Mouse (Mus musculus) liver, embryonic 16.5 days (tissue): ENCODE results near the gene Lrrc23. TPM values are rescaled to one million over a fixed set of nuclear protein-coding genes. Genes with fewer than 3 reads are reported as not detected.
"Not testable (repeated sequence)": the region's sequence is repeated elsewhere in the genome, so short reads cannot be mapped to it uniquely, and the experiment has no call there.

ENCODE experiments used
- ATAC-seq: fragments of 200-750 bp; cut with Nextera tagmentation; 2 replicates; pipeline ENCODE4 v1.8.0; 2017; ENCODE audit warnings: low read depth, mild to moderate bottlenecking, moderate number of reproducible peaks, moderate library complexity
- H3K27ac ChIP-seq: fragments of 300-500 bp; sonication (generic); 2 replicates; pipeline ENCODE4 v1.5.1; 2014; ENCODE audit warnings: mild to moderate bottlenecking, low read length
- H3K27me3 ChIP-seq: fragments of 300-500 bp; sonication (generic); 2 replicates; pipeline ENCODE4 v1.6.1; 2014; ENCODE audit warnings: low read depth, low read length, mixed read lengths; ENCODE audit not compliant: control insufficient read depth, insufficient read depth
- H3K36me3 ChIP-seq: fragments of 300-500 bp; sonication (generic); 2 replicates; pipeline ENCODE4 v1.6.1; 2014; ENCODE audit warnings: mild to moderate bottlenecking; ENCODE audit not compliant: control insufficient read depth, insufficient read depth
- H3K4me1 ChIP-seq: fragments of 300-500 bp; sonication (generic); 2 replicates; pipeline ENCODE4 v1.6.1; 2014; ENCODE audit warnings: low read depth, low read length, mixed read lengths; ENCODE audit not compliant: control insufficient read depth
- H3K4me2 ChIP-seq: fragments of 300-500 bp; sonication (generic); 2 replicates; pipeline ENCODE4 v1.6.1; 2014; ENCODE audit warnings: low read depth, low read length, mixed read lengths
- H3K4me3 ChIP-seq: fragments of 300-500 bp; sonication (generic); 2 replicates; pipeline ENCODE4 v1.5.1; 2014; ENCODE audit warnings: low read depth, mild to moderate bottlenecking, low read length
- H3K9ac ChIP-seq: fragments of 300-500 bp; sonication (generic); 2 replicates; pipeline ENCODE4 v1.6.1; 2014; ENCODE audit warnings: low read depth, low read length
- H3K9me3 ChIP-seq: fragments of 300-500 bp; sonication (generic); replicated peaks from 2 replicates; pipeline ENCODE4 v1.6.1; 2016; ENCODE audit warnings: low read length; ENCODE audit not compliant: control insufficient read depth
- WGBS: fragments of 180-500 bp; shearing (Covaris S2); extraction: QIAGEN DNeasy Blood & Tissue Kit; methylation state at CpG from one replicate; pipeline ENCODE4 v1.1.7; 2014; ENCODE audit not compliant: insufficient replicate concordance; 5-methylcytosine and 5-hydroxymethylcytosine counted together
- polyA plus RNA-seq: library from polyadenylated mRNA; unstranded; fragments of >200 nt; fragmentation: Nextera tagmentation; extraction: Ambion mirVana; gene quantifications from 2 replicates; pipeline ENCODE4 v1.2.1, GENCODE M21; 2015

The Lrrc23 gene
- polyA plus RNA-seq, 1 experiment from 2014 or later = not detected

GRCm38 (mm10) chr6:124803691-124804090 is 24.2 kb upstream of the Lrrc23 start:
- not testable (repeated sequence) for H3K27ac ChIP-seq, H3K9me3 ChIP-seq, H3K36me3 ChIP-seq, H3K4me2 ChIP-seq, H3K9ac ChIP-seq, H3K4me3 ChIP-seq, H3K27me3 ChIP-seq, ATAC-seq
- peaks cover 36% of the 10 kb centered on the region for H3K4me1 ChIP-seq
- 88% methylated on average over 4 of the region's 4 CpGs for WGBS

- Histone ChIP-seq H3K4me2 (no peak overlapping the region), H3K9ac (no peak overlapping the region), H3K27ac (no peak overlapping the region), H3K4me3 (no peak overlapping the region), H3K9me3 (no peaks in the 10 kb centered on the region), H3K4me1 (peaks cover 31% of the 10 kb centered on the region), H3K36me3 (no peaks in the 10 kb centered on the region), H3K27me3 (no peaks in the 10 kb centered on the region)
- no peak for ATAC-seq
- WGBS = 63% methylated on average over 3 of the region's 3 CpGs
These were observed 23.5 kb upstream of the Lrrc23 start for GRCm38 (mm10) chr6:124803061-124803460.

- not testable (repeated sequence) for H3K27me3 ChIP-seq, H3K36me3 ChIP-seq, H3K9me3 ChIP-seq, ATAC-seq
- H3K4me1 ChIP-seq = peaks cover 26% of the 10 kb centered on the region
- H3K4me3 ChIP-seq = peak overlapping the region; percentile 43
- 0 out of 2 replicates have a peak overlapping the region, but pooled peaks have one; percentile 20 for H3K9ac ChIP-seq
- H3K27ac ChIP-seq = peak overlapping the region; percentile 73
- WGBS = 14% methylated on average over 5 of the region's 9 CpGs
- peak overlapping the region; percentile 59 for H3K4me2 ChIP-seq
These were observed 22.9 kb upstream of the Lrrc23 start for GRCm38 (mm10) chr6:124802400-124802799.

- ATAC-seq = no peak
- no peaks in the 10 kb centered on the region for H3K9me3 ChIP-seq
- no peaks in the 10 kb centered on the region for H3K36me3 ChIP-seq
- H3K4me3 ChIP-seq = no peak overlapping the region
- 75% methylated on average over 2 of the region's 2 CpGs for WGBS
- H3K4me1 ChIP-seq = peaks cover 2% of the 10 kb centered on the region
- no peak overlapping the region for H3K27ac ChIP-seq
- H3K9ac ChIP-seq = no peak overlapping the region
- no peak overlapping the region for H3K4me2 ChIP-seq
- H3K27me3 ChIP-seq = no peaks in the 10 kb centered on the region
These were observed 16.7 kb upstream of the Lrrc23 start for GRCm38 (mm10) chr6:124796200-124796599.

- no peak overlapping the region for H3K4me3 ChIP-seq
- no peaks in the 10 kb centered on the region for H3K36me3 ChIP-seq
- H3K4me1 ChIP-seq = peaks cover 2% of the 10 kb centered on the region
- no peaks in the 10 kb centered on the region for H3K9me3 ChIP-seq
- no peak overlapping the region for H3K4me2 ChIP-seq
- ATAC-seq = no peak
- no peak overlapping the region for H3K27ac ChIP-seq
- WGBS = 72% methylated on average over 4 of the region's 4 CpGs
- H3K27me3 ChIP-seq = no peaks in the 10 kb centered on the region
- no peak overlapping the region for H3K9ac ChIP-seq
These were observed 16.3 kb upstream of the Lrrc23 start for GRCm38 (mm10) chr6:124795781-124796180.

GRCm38 (mm10) chr6:124791911-124792310 is 12.4 kb upstream of the Lrrc23 start:
- Histone ChIP-seq H3K4me1 (peaks cover 5% of the 10 kb centered on the region), H3K27ac (no peak overlapping the region)

GRCm38 (mm10) chr6:124790121-124790520 is 10.6 kb upstream of the Lrrc23 start:
- H3K4me1 ChIP-seq = peaks cover 4% of the 10 kb centered on the region; the same call in 1 of the 2 replicates
- no peak overlapping the region for H3K4me3 ChIP-seq
- no peak for ATAC-seq
- H3K9me3 ChIP-seq = no peaks in the 10 kb centered on the region
- WGBS = 56% methylated on average over 4 of the region's 4 CpGs
- H3K9ac ChIP-seq = no peak overlapping the region
- H3K27ac ChIP-seq = no peak overlapping the region
- no peaks in the 10 kb centered on the region for H3K27me3 ChIP-seq
- H3K4me2 ChIP-seq = no peak overlapping the region
- H3K36me3 ChIP-seq = no peaks in the 10 kb centered on the region

More at GRCm38 (mm10) chr6:124791911-124792310, 12.4 kb upstream of the Lrrc23 start:
- no peak for ATAC-seq
- 58% methylated on average over 3 of the region's 3 CpGs for WGBS
- H3K36me3 ChIP-seq = no peaks in the 10 kb centered on the region
- no peak overlapping the region for H3K4me2 ChIP-seq
- no peaks in the 10 kb centered on the region for H3K9me3 ChIP-seq
- H3K9ac ChIP-seq = no peak overlapping the region
- H3K4me3 ChIP-seq = no peak overlapping the region
- H3K27me3 ChIP-seq = no peaks in the 10 kb centered on the region

- no peaks in the 10 kb centered on the region for H3K36me3 ChIP-seq
- no peaks in the 10 kb centered on the region for H3K27me3 ChIP-seq
- no peak overlapping the region for H3K27ac ChIP-seq
- ATAC-seq = no peak
- no peak overlapping the region for H3K4me2 ChIP-seq
- no peak overlapping the region for H3K9ac ChIP-seq
- no peaks in the 10 kb centered on the region for H3K9me3 ChIP-seq
- peaks cover 4% of the 10 kb centered on the region; the same call in 1 of the 2 replicates for H3K4me1 ChIP-seq
- 75% methylated on average over 4 of the region's 4 CpGs for WGBS
- no peak overlapping the region for H3K4me3 ChIP-seq
These were observed 10.0 kb upstream of the Lrrc23 start for GRCm38 (mm10) chr6:124789519-124789918.

GRCm38 (mm10) chr6:124787722-124788121 is 8.2 kb upstream of the Lrrc23 start:
- H3K27ac ChIP-seq = no peak overlapping the region
- ATAC-seq = no peak
- no peak overlapping the region for H3K4me3 ChIP-seq
- no peaks in the 10 kb centered on the region for H3K36me3 ChIP-seq
- WGBS = 63% methylated on average over 10 of the region's 10 CpGs
- H3K4me2 ChIP-seq = no peak overlapping the region
- no peaks in the 10 kb centered on the region for H3K27me3 ChIP-seq
- H3K4me1 ChIP-seq = peaks cover 4% of the 10 kb centered on the region; the same call in 1 of the 2 replicates
- H3K9ac ChIP-seq = no peak overlapping the region
- H3K9me3 ChIP-seq = no peaks in the 10 kb centered on the region
